Mouse (Mus musculus) olfactory bulb, adult 2 months (tissue): Measurements from ENCODE around the gene Fgf23.

ENCODE experiments used
- CTCF ChIP-seq: fragments of 200-500 bp; IDR thresholded peaks from 2 replicates; pipeline ENCODE4 v1.5.1; 2012; ENCODE audit warnings: low read depth, mild to moderate bottlenecking, low read length, moderate library complexity; ENCODE audit not compliant: insufficient read depth
- POLR2A ChIP-seq: fragments of 200-500 bp; IDR thresholded peaks from 2 replicates; pipeline ENCODE4 v1.6.1; 2012; ENCODE audit warnings: mild to moderate bottlenecking, low read depth, low read length, moderate library complexity; ENCODE audit not compliant: insufficient read depth

GRCm38 (mm10) chr6:127034760-127035159, 37.9 kb upstream of the Fgf23 start:
- TF ChIP-seq POLR2A: no peak
- TF ChIP-seq CTCF: no peak
